Mouse (Mus musculus): ENCODE data around the gene Gpatch2l. TPM values are rescaled to one million over a fixed set of nuclear protein-coding genes. Genes with fewer than 3 reads are reported as not detected.

Gpatch2l gene
- 4.7 and 5.0 TPM in 2 replicates for polyA plus RNA-seq (2012; rRNA removed)

GRCm38 (mm10) chr12:86241604-86242536 is at the start of gene Gpatch2l:
TSS of gene Gpatch2l (plus strand) at chr12:86241858.

Other genes starting within 250 kb of the Gpatch2l start
- 1.7 and 2.1 TPM in 2 replicates for gene Tgfb3, start 162.8 kb upstream of the Gpatch2l start, polyA plus RNA-seq (2012; rRNA removed)
- 6.3 and 6.5 TPM in 2 replicates for gene Ift43, start 159.3 kb upstream of the Gpatch2l start, polyA plus RNA-seq (2012; rRNA removed)
- 0.15 and 0.19 TPM in 2 replicates for gene Esrrb, start 119.3 kb downstream of the Gpatch2l start, polyA plus RNA-seq (2012; rRNA removed)